Mouse (Mus musculus): ENCODE measurements at regions not wholly inside any gene's neighbourhood (a gene's known extent, or its start where the extent isn't known, plus 50 kb on each side); places are given as distances from the start of the nearest gene placed in this dataset.

DNA sequence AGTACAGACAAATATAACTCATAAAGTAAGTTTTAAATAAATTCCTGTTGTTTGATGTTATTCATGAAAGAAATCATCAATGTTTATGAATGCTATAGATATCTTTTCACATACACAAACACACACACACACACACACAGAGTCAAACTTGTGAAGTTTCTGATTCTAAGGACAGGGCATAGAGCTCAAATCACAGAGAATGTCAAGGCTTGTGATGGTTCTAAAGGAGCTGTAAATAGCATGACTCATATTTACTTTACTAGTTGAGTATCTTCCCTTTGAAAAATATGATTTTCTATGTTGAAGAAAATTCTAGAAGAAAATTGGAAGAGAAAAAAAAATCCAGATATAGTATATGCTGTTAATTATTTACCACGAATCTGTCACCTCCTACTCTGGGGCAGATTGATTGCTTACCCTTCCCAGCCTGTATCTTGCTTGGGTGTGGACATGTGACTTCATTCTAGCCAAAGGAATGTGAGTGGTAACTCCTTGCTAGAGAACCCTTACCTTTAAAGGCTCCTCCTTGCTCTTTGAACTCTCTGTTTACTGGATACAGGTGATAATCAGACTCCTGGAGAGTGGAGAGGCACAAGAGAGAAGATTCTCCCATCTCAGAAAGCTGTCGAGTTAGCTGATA is 259.0 kb downstream of the Gpd2 start:
- no peaks in the 10 kb centered on the region for H3K36me3 ChIP-seq (ENCODE audit: control insufficient read depth, insufficient read depth, low read length)
- no peak overlapping the region for H3K4me2 ChIP-seq (ENCODE audit: low read length)
- no peak overlapping the region for H3K9ac ChIP-seq (replicated peaks; ENCODE audit: low read length)
- no peaks in the 10 kb centered on the region for H3K27me3 ChIP-seq (ENCODE audit: control insufficient read depth, insufficient read depth, low read length)
- no peaks in the 10 kb centered on the region for H3K9me3 ChIP-seq (ENCODE audit: control insufficient read depth, low read length)
- no peak for DNase-seq
- 83% methylated on average over 2 of the region's 2 CpGs for WGBS
- no peak for ATAC-seq (ENCODE audit: low FRiP score, low TSS enrichment)
- no peaks in the 10 kb centered on the region for H3K4me1 ChIP-seq (ENCODE audit: control insufficient read depth, insufficient read depth, low read length)
- no peak overlapping the region for H3K4me3 ChIP-seq (replicated peaks; ENCODE audit: low read depth, low read length)
- no peak overlapping the region for H3K27ac ChIP-seq (replicated peaks; ENCODE audit: low read depth, low read length)

DNA sequence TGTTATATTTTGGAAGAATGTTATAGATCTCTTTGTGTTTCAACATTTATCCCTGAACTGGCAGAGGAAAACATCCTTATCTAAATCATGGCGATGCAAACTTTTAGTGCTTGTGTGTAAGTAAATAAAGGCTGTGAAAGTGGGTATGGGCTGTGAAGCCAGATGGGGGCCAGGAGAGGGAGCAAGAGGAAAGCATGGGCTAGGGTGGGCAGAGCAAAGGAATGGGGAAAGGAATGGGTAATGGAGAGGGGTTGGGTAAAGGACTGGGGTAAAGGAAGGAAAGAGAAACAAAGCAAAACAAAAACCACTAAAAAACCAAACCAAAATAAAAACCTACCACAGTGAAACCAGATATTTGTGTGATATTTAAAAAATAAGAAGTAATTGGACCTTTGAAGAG is 260.5 kb downstream of the Gpd2 start:
- Histone ChIP-seq H3K4me1 (ENCODE audit: control insufficient read depth, insufficient read depth, low read length) (no peaks in the 10 kb centered on the region), H3K36me3 (ENCODE audit: control insufficient read depth, insufficient read depth, low read length) (no peaks in the 10 kb centered on the region), H3K4me2 (ENCODE audit: low read length) (no peak overlapping the region), H3K9ac (replicated peaks; ENCODE audit: low read length) (no peak overlapping the region), H3K4me3 (replicated peaks; ENCODE audit: low read depth, low read length) (no peak overlapping the region), H3K27ac (replicated peaks; ENCODE audit: low read depth, low read length) (no peak overlapping the region), H3K27me3 (ENCODE audit: control insufficient read depth, insufficient read depth, low read length) (no peaks in the 10 kb centered on the region), H3K9me3 (ENCODE audit: control insufficient read depth, low read length) (no peaks in the 10 kb centered on the region)
- DNase-seq (no peak), ATAC-seq (ENCODE audit: low FRiP score, low TSS enrichment) (no peak)
- WGBS, result 94% methylated on average over 1 of the region's 1 CpGs

DNA sequence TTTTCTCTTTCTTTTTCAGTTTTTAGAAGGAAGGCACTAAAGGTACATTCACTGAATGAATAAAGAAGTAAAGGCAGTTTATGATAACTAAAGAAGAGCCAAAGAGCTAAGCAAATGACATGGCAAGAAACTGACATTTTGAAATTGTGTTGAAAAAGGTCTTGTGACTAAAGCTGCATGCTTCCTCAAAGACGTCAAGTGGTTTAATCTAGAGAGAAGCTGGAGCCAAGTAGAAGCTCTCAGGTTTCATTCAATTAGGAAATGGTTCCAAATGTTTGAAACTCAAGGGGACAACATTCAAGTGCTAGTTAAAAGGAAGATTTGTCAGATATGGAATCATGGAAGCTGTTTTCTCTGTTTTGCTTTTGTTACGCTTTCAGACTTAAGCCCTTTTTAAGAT is 267.2 kb downstream of the Gpd2 start:
- Histone ChIP-seq H3K4me1 (ENCODE audit: control insufficient read depth, insufficient read depth, low read length) (no peaks in the 10 kb centered on the region), H3K27ac (replicated peaks; ENCODE audit: low read depth, low read length) (no peak overlapping the region), H3K4me3 (replicated peaks; ENCODE audit: low read depth, low read length) (no peak overlapping the region), H3K4me2 (ENCODE audit: low read length) (no peak overlapping the region), H3K9me3 (ENCODE audit: control insufficient read depth, low read length) (no peaks in the 10 kb centered on the region), H3K27me3 (ENCODE audit: control insufficient read depth, insufficient read depth, low read length) (no peaks in the 10 kb centered on the region), H3K36me3 (ENCODE audit: control insufficient read depth, insufficient read depth, low read length) (no peaks in the 10 kb centered on the region), H3K9ac (replicated peaks; ENCODE audit: low read length) (no peak overlapping the region)
- DNase-seq (no peak), ATAC-seq (ENCODE audit: low FRiP score, low TSS enrichment) (no peak)
- 78% methylated on average over 2 of the region's 2 CpGs for WGBS

DNA sequence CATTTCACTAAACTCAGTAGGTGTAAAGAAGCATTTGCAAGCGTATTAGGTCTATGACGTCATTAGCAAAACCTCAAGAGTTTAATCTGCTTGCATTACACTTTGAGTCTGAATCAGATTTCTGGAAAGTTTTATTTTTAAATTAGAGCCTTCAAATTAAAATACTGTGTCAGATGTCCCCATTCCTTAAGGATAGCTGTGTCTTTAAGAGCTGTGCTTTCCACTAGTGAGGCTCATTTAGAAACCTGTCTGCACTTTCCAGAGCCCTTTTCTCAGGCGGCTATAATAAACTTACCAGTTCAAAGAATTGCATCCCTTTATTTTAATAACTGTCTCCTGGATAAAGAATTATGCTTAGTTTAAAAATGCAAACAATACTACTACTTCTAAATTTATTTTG is 285.0 kb downstream of the Gpd2 start:
- peak; percentile 11 for DNase-seq
- H3K4me3 ChIP-seq (replicated peaks; ENCODE audit: low read depth, low read length), result no peak overlapping the region
- ATAC-seq (ENCODE audit: low FRiP score, low TSS enrichment), result no peak

DNA sequence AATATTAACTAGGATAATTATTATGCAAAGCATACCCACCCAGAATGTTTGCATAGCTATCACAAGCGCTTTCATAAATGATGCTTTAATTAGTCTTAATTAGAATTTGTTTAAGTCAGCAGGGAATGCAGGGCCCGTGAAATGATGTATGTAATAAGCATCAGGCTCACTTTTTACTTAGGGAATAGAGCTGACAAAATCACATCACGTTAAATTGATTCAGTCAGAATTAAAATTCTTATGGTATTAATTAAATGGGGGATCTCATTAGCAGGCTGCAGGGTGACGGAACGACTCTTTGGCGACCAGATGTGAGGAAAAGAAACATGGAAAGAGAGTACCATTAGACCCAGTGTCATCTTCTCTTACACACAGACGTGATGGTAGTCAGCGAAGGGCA is 285.5 kb downstream of the Gpd2 start:
- Histone ChIP-seq H3K4me3 (replicated peaks; ENCODE audit: low read depth, low read length) (no peak overlapping the region), H3K9me3 (ENCODE audit: control insufficient read depth, low read length) (no peaks in the 10 kb centered on the region), H3K27ac (replicated peaks; ENCODE audit: low read depth, low read length) (no peak overlapping the region), H3K27me3 (ENCODE audit: control insufficient read depth, insufficient read depth, low read length) (no peaks in the 10 kb centered on the region), H3K4me2 (ENCODE audit: low read length) (no peak overlapping the region), H3K4me1 (ENCODE audit: control insufficient read depth, insufficient read depth, low read length) (0 out of 2 replicates have a peak, but pooled peaks cover 2% of the 10 kb centered on the region), H3K9ac (replicated peaks; ENCODE audit: low read length) (no peak overlapping the region), H3K36me3 (ENCODE audit: control insufficient read depth, insufficient read depth, low read length) (no peaks in the 10 kb centered on the region)
- ATAC-seq (ENCODE audit: low FRiP score, low TSS enrichment) (peak; percentile 79), DNase-seq (peak; percentile 65)
- WGBS, result 49% methylated on average over 8 of the region's 8 CpGs

More for the DNA sequence above, 285.0 kb downstream of the Gpd2 start:
- no peaks in the 10 kb centered on the region for H3K9me3 ChIP-seq (ENCODE audit: control insufficient read depth, low read length)
- H3K4me2 ChIP-seq (ENCODE audit: low read length), result no peak overlapping the region
- H3K27ac ChIP-seq (replicated peaks; ENCODE audit: low read depth, low read length), result no peak overlapping the region
- no peaks in the 10 kb centered on the region for H3K36me3 ChIP-seq (ENCODE audit: control insufficient read depth, insufficient read depth, low read length)
- H3K4me1 ChIP-seq (ENCODE audit: control insufficient read depth, insufficient read depth, low read length), result 0 out of 2 replicates have a peak, but pooled peaks cover 2% of the 10 kb centered on the region
- WGBS, result 64% methylated on average over 3 of the region's 3 CpGs
- H3K9ac ChIP-seq (replicated peaks; ENCODE audit: low read length), result no peak overlapping the region
- H3K27me3 ChIP-seq (ENCODE audit: control insufficient read depth, insufficient read depth, low read length), result no peaks in the 10 kb centered on the region

DNA sequence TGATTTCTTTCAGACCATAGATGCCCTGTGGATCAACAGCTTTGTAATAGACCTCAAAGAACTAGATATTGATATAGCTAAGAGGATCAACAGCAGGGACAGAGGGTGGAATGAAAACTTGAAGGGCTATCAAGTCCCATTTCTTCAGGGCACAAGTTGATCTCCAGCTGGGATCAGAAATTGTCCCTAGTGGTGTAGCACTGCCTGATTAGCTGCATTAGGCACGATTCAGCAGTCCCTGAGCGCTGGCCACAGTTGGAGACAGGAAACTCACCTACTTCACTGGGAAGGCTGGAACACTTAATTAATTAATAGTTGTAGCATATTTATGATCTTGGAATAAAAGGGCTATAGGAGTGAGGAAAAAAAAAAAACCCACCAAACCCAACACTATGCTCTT is 290.5 kb downstream of the Gpd2 start:
- Histone ChIP-seq H3K27me3 (ENCODE audit: control insufficient read depth, insufficient read depth, low read length) (no peaks in the 10 kb centered on the region), H3K9me3 (ENCODE audit: control insufficient read depth, low read length) (no peaks in the 10 kb centered on the region), H3K36me3 (ENCODE audit: control insufficient read depth, insufficient read depth, low read length) (no peaks in the 10 kb centered on the region), H3K4me3 (replicated peaks; ENCODE audit: low read depth, low read length) (no peak overlapping the region), H3K27ac (replicated peaks; ENCODE audit: low read depth, low read length) (no peak overlapping the region), H3K4me2 (ENCODE audit: low read length) (no peak overlapping the region), H3K4me1 (ENCODE audit: control insufficient read depth, insufficient read depth, low read length) (no peaks in the 10 kb centered on the region), H3K9ac (replicated peaks; ENCODE audit: low read length) (no peak overlapping the region)
- DNase-seq (no peak), ATAC-seq (ENCODE audit: low FRiP score, low TSS enrichment) (no peak)
- WGBS, result 41% methylated on average over 2 of the region's 2 CpGs

DNA sequence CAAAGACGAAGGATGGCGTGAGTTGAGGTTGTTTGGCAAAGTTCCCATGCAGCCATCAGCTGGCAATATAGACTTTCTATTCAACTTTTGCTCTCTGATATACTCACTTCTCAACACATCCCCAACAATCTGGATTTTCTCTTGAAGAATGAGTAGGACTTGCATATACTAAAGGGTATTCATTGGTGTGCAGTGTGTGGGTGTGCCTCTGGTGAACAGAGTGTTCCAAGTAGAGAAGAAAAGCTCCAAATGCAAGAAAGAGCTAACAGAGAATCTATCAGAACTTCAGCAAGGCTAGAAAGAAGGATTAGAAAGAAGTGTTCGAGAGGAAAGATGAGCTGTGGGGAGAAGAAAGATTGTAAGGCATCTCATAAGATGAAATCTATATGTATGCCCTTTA is 302.4 kb downstream of the Gpd2 start:
- H3K9me3 ChIP-seq (ENCODE audit: control insufficient read depth, low read length), result no peaks in the 10 kb centered on the region
- no peak overlapping the region for H3K27ac ChIP-seq (replicated peaks; ENCODE audit: low read depth, low read length)
- no peak overlapping the region for H3K4me3 ChIP-seq (replicated peaks; ENCODE audit: low read depth, low read length)
- H3K9ac ChIP-seq (replicated peaks; ENCODE audit: low read length), result no peak overlapping the region
- H3K27me3 ChIP-seq (ENCODE audit: control insufficient read depth, insufficient read depth, low read length), result no peaks in the 10 kb centered on the region
- no peak for ATAC-seq (ENCODE audit: low FRiP score, low TSS enrichment)
- 90% methylated on average over 3 of the region's 3 CpGs for WGBS
- H3K4me1 ChIP-seq (ENCODE audit: control insufficient read depth, insufficient read depth, low read length), result no peaks in the 10 kb centered on the region
- DNase-seq, result no peak
- no peak overlapping the region for H3K4me2 ChIP-seq (ENCODE audit: low read length)
- H3K36me3 ChIP-seq (ENCODE audit: control insufficient read depth, insufficient read depth, low read length), result no peaks in the 10 kb centered on the region

DNA sequence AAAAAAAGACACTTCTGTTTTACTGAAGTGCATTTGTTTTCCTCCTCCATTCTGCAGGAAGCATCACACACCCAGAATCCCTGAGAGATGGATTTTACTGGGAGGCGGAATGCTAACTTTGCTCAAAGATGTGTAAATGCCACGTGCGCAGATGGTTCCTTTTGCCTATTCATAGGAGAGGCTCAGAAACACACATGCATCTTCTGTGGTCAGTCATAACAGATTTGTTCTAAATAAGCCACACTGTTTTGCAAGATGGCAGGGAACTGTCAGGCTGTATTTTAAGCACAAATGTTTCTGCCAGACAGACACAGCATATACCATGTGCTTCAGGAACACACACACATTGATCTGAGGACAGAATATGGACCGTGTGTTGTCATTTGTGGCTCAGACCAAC is 327.8 kb downstream of the Gpd2 start:
- no peaks in the 10 kb centered on the region for H3K27me3 ChIP-seq (ENCODE audit: control insufficient read depth, insufficient read depth, low read length)
- ATAC-seq (ENCODE audit: low FRiP score, low TSS enrichment) (no peak), DNase-seq (no peak)
- H3K4me1 ChIP-seq (ENCODE audit: control insufficient read depth, insufficient read depth, low read length), result no peaks in the 10 kb centered on the region
- no peak overlapping the region for H3K27ac ChIP-seq (replicated peaks; ENCODE audit: low read depth, low read length)
- H3K9ac ChIP-seq (replicated peaks; ENCODE audit: low read length), result no peak overlapping the region
- no peak overlapping the region for H3K4me2 ChIP-seq (ENCODE audit: low read length)
- WGBS, result 88% methylated on average over 4 of the region's 4 CpGs
- no peaks in the 10 kb centered on the region for H3K36me3 ChIP-seq (ENCODE audit: control insufficient read depth, insufficient read depth, low read length)
- H3K9me3 ChIP-seq (ENCODE audit: control insufficient read depth, low read length), result 0 out of 2 replicates have a peak, but pooled peaks cover 2% of the 10 kb centered on the region
- H3K4me3 ChIP-seq (replicated peaks; ENCODE audit: low read depth, low read length), result no peak overlapping the region

DNA sequence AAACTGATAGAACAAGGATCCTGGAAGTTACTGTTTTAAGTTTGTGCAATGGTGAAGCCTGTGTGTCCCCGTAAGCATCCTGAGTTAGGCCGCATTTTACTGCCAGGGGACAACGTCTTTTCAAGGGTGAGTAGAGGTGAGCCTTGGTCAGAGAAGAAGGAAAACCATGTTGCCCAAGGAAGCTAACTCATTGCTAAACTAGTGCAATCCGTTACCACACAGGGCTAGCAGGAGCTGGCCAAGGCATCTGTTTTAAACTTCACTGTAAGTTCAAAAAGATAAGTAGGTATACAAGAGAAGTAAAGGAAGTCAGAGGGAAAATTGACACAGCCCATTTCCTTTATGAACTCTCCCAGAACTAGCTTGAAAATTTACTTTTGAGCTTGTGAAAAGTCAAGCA is 328.7 kb downstream of the Gpd2 start:
- 91% methylated on average over 4 of the region's 4 CpGs for WGBS
- Histone ChIP-seq H3K4me3 (replicated peaks; ENCODE audit: low read depth, low read length) (no peak overlapping the region), H3K4me1 (ENCODE audit: control insufficient read depth, insufficient read depth, low read length) (no peaks in the 10 kb centered on the region), H3K27ac (replicated peaks; ENCODE audit: low read depth, low read length) (no peak overlapping the region), H3K4me2 (ENCODE audit: low read length) (no peak overlapping the region), H3K9ac (replicated peaks; ENCODE audit: low read length) (no peak overlapping the region), H3K9me3 (ENCODE audit: control insufficient read depth, low read length) (0 out of 2 replicates have a peak, but pooled peaks cover 2% of the 10 kb centered on the region), H3K27me3 (ENCODE audit: control insufficient read depth, insufficient read depth, low read length) (no peaks in the 10 kb centered on the region), H3K36me3 (ENCODE audit: control insufficient read depth, insufficient read depth, low read length) (no peaks in the 10 kb centered on the region)
- no peak for ATAC-seq (ENCODE audit: low FRiP score, low TSS enrichment)
- no peak for DNase-seq

All from midbrain, embryonic 14.5 days (tissue).